Mouse (Mus musculus): ENCODE results near the gene Ank2.

Gene Ank2

GRCm38 (mm10) chr3:127498742-127499400 is at the start of gene Ank2:
Gene Ank2 (minus strand): TSS chr3:127499350.
- peak; percentile 75 for DNase-seq (ENCODE audit: low spot score)

- DNase-seq (ENCODE audit: low spot score), result peak; percentile 65
Measured at GRCm38 (mm10) chr3:127547882-127548281, 48.7 kb upstream of the Ank2 start.

- DNase-seq (ENCODE audit: low spot score), result no peak
Measured at GRCm38 (mm10) chr3:127544610-127545121, 45.5 kb upstream of the Ank2 start.

GRCm38 (mm10) chr3:127543976-127544375 is 44.8 kb upstream of the Ank2 start:
- DNase-seq (ENCODE audit: low spot score), result no peak

- DNase-seq (ENCODE audit: low spot score), result no peak
Measured at GRCm38 (mm10) chr3:127539193-127539592, 40.0 kb upstream of the Ank2 start.

GRCm38 (mm10) chr3:127530293-127530692 is 31.1 kb upstream of the Ank2 start:
- no peak for DNase-seq (ENCODE audit: low spot score)

GRCm38 (mm10) chr3:127529824-127530223 is 30.7 kb upstream of the Ank2 start:
- no peak for DNase-seq (ENCODE audit: low spot score)

- DNase-seq (ENCODE audit: low spot score), result no peak
Measured at GRCm38 (mm10) chr3:127529210-127529609, 30.1 kb upstream of the Ank2 start.

GRCm38 (mm10) chr3:127527465-127528034 is 28.4 kb upstream of the Ank2 start:
- no peak for DNase-seq (ENCODE audit: low spot score)

GRCm38 (mm10) chr3:127525188-127525819 is 26.2 kb upstream of the Ank2 start:
- DNase-seq (ENCODE audit: low spot score), result no peak

- DNase-seq (ENCODE audit: low spot score), result no peak
Measured at GRCm38 (mm10) chr3:127521156-127521555, 22.0 kb upstream of the Ank2 start.

- DNase-seq (ENCODE audit: low spot score), result no peak
Measured at GRCm38 (mm10) chr3:127520300-127520699, 21.1 kb upstream of the Ank2 start.

GRCm38 (mm10) chr3:127515251-127515650 is 16.1 kb upstream of the Ank2 start:
- no peak for DNase-seq (ENCODE audit: low spot score)

- no peak for DNase-seq (ENCODE audit: low spot score)
Measured at GRCm38 (mm10) chr3:127513699-127514098, 14.5 kb upstream of the Ank2 start.

GRCm38 (mm10) chr3:127512794-127513335 is 13.7 kb upstream of the Ank2 start:
- DNase-seq (ENCODE audit: low spot score), result no peak

GRCm38 (mm10) chr3:127511786-127512746 is 12.9 kb upstream of the Ank2 start:
- no peak for DNase-seq (ENCODE audit: low spot score)

GRCm38 (mm10) chr3:127507878-127508783 is 9.0 kb upstream of the Ank2 start:
- no peak for DNase-seq (ENCODE audit: low spot score)

- peak; percentile 57 for DNase-seq (ENCODE audit: low spot score)
Measured at GRCm38 (mm10) chr3:127498197-127498741, 881 bp downstream of the Ank2 start.

- DNase-seq (ENCODE audit: low spot score), result no peak
Measured at GRCm38 (mm10) chr3:127492663-127493062, 6.5 kb downstream of the Ank2 start.

GRCm38 (mm10) chr3:127487302-127487701 is 11.8 kb downstream of the Ank2 start:
- DNase-seq (ENCODE audit: low spot score), result no peak
